Mouse (Mus musculus) megakaryocyte, embryonic 14.5 days (primary cell): ENCODE data around the gene Cacna2d4.
"Not testable (repeated sequence)": the region's sequence is repeated elsewhere in the genome, so short reads cannot be mapped to it uniquely, and the experiment has no call there.

Source experiments
- FLI1 ChIP-seq: IDR thresholded peaks from 2 replicates; pipeline ENCODE4 v1.6.1; 2012; ENCODE audit warnings: low read length, inconsistent platforms, mixed read lengths
- GATA1 ChIP-seq: IDR thresholded peaks from 3 replicates; pipeline ENCODE4 v1.6.1; 2012; ENCODE audit warnings: mixed read lengths, low read length, inconsistent platforms, borderline replicate concordance

DNA sequence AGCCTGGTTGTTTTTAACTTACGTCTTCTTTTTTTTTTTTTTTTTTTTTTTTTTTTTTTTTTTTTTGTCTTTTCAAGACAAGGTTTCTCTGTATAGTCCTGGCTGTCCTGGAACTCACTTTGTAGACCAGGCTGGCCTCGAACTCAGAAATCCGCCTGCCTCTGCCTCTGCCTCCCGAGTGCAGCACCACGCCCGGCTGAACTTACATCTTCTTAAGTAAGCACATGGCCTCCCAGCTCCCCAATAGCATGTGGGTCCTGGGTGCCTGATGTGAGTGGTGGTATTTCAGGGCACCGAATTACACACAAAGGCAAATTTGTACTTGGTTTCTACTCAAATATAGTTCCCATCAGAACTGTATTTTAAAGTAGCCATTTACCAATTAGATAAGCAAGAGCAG lies 30.3 kb upstream of the Cacna2d4 start:
- not testable (repeated sequence) for TF ChIP-seq FLI1, GATA1
